Mouse (Mus musculus): ENCODE results near the gene Arid5b.
"Not testable (repeated sequence)": the region's sequence is repeated elsewhere in the genome, so short reads cannot be mapped to it uniquely, and the experiment has no call there.

The Arid5b gene

GRCm38 (mm10) chr10:68110607-68111006 is 167.9 kb downstream of the Arid5b start:
- DNase-seq (ENCODE audit: low read depth, low spot score): no peak

GRCm38 (mm10) chr10:68110182-68110581 is 168.4 kb downstream of the Arid5b start:
- no peak for DNase-seq (ENCODE audit: low read depth, low spot score)

- DNase-seq (ENCODE audit: low read depth, low spot score): no peak
Measured at GRCm38 (mm10) chr10:68109651-68110050, 168.9 kb downstream of the Arid5b start.

- no peak for DNase-seq (ENCODE audit: low read depth, low spot score)
Measured at GRCm38 (mm10) chr10:68107716-68108115, 170.8 kb downstream of the Arid5b start.

GRCm38 (mm10) chr10:68106351-68106950 is 172.1 kb downstream of the Arid5b start:
- DNase-seq (ENCODE audit: low read depth, low spot score): no peak

GRCm38 (mm10) chr10:68104881-68105781 is 173.4 kb downstream of the Arid5b start:
- no peak for DNase-seq (ENCODE audit: low read depth, low spot score)

- DNase-seq (ENCODE audit: low read depth, low spot score): no peak
Measured at GRCm38 (mm10) chr10:68104481-68104880, 174.1 kb downstream of the Arid5b start.

GRCm38 (mm10) chr10:68103988-68104387 is 174.6 kb downstream of the Arid5b start:
- no peak for DNase-seq (ENCODE audit: low read depth, low spot score)

- DNase-seq (ENCODE audit: low read depth, low spot score): no peak
Measured at GRCm38 (mm10) chr10:68103078-68103855, 175.3 kb downstream of the Arid5b start.

- no peak for DNase-seq (ENCODE audit: low read depth, low spot score)
Measured at GRCm38 (mm10) chr10:68102566-68102965, 176.0 kb downstream of the Arid5b start.

GRCm38 (mm10) chr10:68101251-68101650 is 177.3 kb downstream of the Arid5b start:
- DNase-seq (ENCODE audit: low read depth, low spot score): no peak

- no peak for DNase-seq (ENCODE audit: low read depth, low spot score)
Measured at GRCm38 (mm10) chr10:68100506-68100905, 178.0 kb downstream of the Arid5b start.

GRCm38 (mm10) chr10:68099801-68100200 is 178.7 kb downstream of the Arid5b start:
- DNase-seq (ENCODE audit: low read depth, low spot score): not testable (repeated sequence)

GRCm38 (mm10) chr10:68097821-68098675 is 180.5 kb downstream of the Arid5b start:
- peak; percentile 68 for DNase-seq (ENCODE audit: low read depth, low spot score)

GRCm38 (mm10) chr10:68096395-68096794 is 182.1 kb downstream of the Arid5b start:
- no peak for DNase-seq (ENCODE audit: low read depth, low spot score)

- no peak for DNase-seq (ENCODE audit: low read depth, low spot score)
Measured at GRCm38 (mm10) chr10:68095136-68095535, 183.4 kb downstream of the Arid5b start.

GRCm38 (mm10) chr10:68093496-68093895 is 185.0 kb downstream of the Arid5b start:
- no peak for DNase-seq (ENCODE audit: low read depth, low spot score)

- DNase-seq (ENCODE audit: low read depth, low spot score): peak; percentile 89
Measured at GRCm38 (mm10) chr10:68091840-68092239, 186.7 kb downstream of the Arid5b start.

- DNase-seq (ENCODE audit: low read depth, low spot score): no peak
Measured at GRCm38 (mm10) chr10:68091011-68091410, 187.5 kb downstream of the Arid5b start.

- DNase-seq (ENCODE audit: low read depth, low spot score): no peak
Measured at GRCm38 (mm10) chr10:68090544-68090943, 188.0 kb downstream of the Arid5b start.

GRCm38 (mm10) chr10:68090197-68090535 is 188.4 kb downstream of the Arid5b start:
- DNase-seq (ENCODE audit: low read depth, low spot score): no peak
